Mouse (Mus musculus) G1E (cell line): Measurements from ENCODE around the gene Inhbc. TPM values are rescaled to one million over a fixed set of nuclear protein-coding genes. Genes with fewer than 3 reads are reported as not detected.

Experiments
- ATAC-seq: 2 replicates; pipeline ENCODE4 v1.8.0; 2016; ENCODE audit warnings: mild to moderate bottlenecking; ENCODE audit not compliant: insufficient number of reproducible peaks, poor library complexity, low FRiP score, severe bottlenecking; ENCODE audit errors: extremely low read depth
- DNase-seq: peaks from one replicate; pipeline ENCODE4 v3.0.0; 2012; ENCODE audit warnings: low spot score
- H3K27me3 ChIP-seq: 2 replicates; pipeline ENCODE4 v1.6.1; 2012; ENCODE audit warnings: mild to moderate bottlenecking, low read length, inconsistent platforms; ENCODE audit not compliant: insufficient read depth
- H3K36me3 ChIP-seq: replicated peaks from 2 replicates; pipeline ENCODE3; 2012; ENCODE audit warnings: mild to moderate bottlenecking, inconsistent platforms
- H3K4me1 ChIP-seq: 2 replicates; pipeline ENCODE4 v1.6.1; 2012; ENCODE audit warnings: low read depth, low read length, inconsistent platforms, mixed read lengths; ENCODE audit not compliant: insufficient read depth
- H3K4me3 ChIP-seq: 2 replicates; pipeline ENCODE4 v1.5.1; 2012; ENCODE audit warnings: low read depth, mild to moderate bottlenecking, inconsistent platforms, low read length, moderate library complexity, mixed read lengths
- H3K9me3 ChIP-seq: replicated peaks from 2 replicates; pipeline ENCODE4 v1.6.1; 2012; ENCODE audit warnings: inconsistent platforms
- CTCF ChIP-seq: IDR thresholded peaks from 2 replicates; pipeline ENCODE4 v1.5.1; 2012; ENCODE audit warnings: low read depth, low read length, inconsistent platforms, mixed read lengths
- GATA1 ChIP-seq: IDR thresholded peaks from 2 replicates; pipeline ENCODE4 v1.6.1; 2012; ENCODE audit warnings: borderline replicate concordance, low read length, inconsistent platforms, mixed read lengths
- GATA2 ChIP-seq: IDR thresholded peaks from 2 replicates; pipeline ENCODE4 v1.6.1; 2012; ENCODE audit warnings: low read depth, low read length, inconsistent platforms, borderline replicate concordance
- POLR2AphosphoS5 ChIP-seq: IDR thresholded peaks from 2 replicates; pipeline ENCODE4 v1.6.1; 2012; ENCODE audit warnings: low read depth, low read length, inconsistent platforms; ENCODE audit not compliant: insufficient replicate concordance
- TAL1 ChIP-seq: conservative IDR thresholded peaks from 2 replicates; pipeline ENCODE4 v1.6.1; 2012; ENCODE audit warnings: low read depth, low read length, inconsistent platforms, mixed read lengths
- polyA plus RNA-seq: library from polyadenylated mRNA; stranded (reverse); fragments of >175 nt; gene quantifications from 2 replicates; pipeline ENCODE4 v1.2.3, GENCODE M21; 2012
- total RNA-seq, 2 experiments: library from RNA; stranded (forward) in 1 of 2; stranded (reverse) in 1 of 2; fragments of 200-1000 nt in 1 of 2; fragments of >200 nt in 1 of 2; fragmentation: Nextera tagmentation in 1 of 2; gene quantifications; 2 replicates each; pipeline ENCODE4 v1.2.3; 2014 to 2017

The Inhbc gene
- not detected in 2 replicates for total RNA-seq (2014; fragmentation: Nextera tagmentation)
- total RNA-seq (2017), result 0.05 TPM in 1 of 2 replicates, not detected in the other
- polyA plus RNA-seq, result not detected in 2 replicates

DNA sequence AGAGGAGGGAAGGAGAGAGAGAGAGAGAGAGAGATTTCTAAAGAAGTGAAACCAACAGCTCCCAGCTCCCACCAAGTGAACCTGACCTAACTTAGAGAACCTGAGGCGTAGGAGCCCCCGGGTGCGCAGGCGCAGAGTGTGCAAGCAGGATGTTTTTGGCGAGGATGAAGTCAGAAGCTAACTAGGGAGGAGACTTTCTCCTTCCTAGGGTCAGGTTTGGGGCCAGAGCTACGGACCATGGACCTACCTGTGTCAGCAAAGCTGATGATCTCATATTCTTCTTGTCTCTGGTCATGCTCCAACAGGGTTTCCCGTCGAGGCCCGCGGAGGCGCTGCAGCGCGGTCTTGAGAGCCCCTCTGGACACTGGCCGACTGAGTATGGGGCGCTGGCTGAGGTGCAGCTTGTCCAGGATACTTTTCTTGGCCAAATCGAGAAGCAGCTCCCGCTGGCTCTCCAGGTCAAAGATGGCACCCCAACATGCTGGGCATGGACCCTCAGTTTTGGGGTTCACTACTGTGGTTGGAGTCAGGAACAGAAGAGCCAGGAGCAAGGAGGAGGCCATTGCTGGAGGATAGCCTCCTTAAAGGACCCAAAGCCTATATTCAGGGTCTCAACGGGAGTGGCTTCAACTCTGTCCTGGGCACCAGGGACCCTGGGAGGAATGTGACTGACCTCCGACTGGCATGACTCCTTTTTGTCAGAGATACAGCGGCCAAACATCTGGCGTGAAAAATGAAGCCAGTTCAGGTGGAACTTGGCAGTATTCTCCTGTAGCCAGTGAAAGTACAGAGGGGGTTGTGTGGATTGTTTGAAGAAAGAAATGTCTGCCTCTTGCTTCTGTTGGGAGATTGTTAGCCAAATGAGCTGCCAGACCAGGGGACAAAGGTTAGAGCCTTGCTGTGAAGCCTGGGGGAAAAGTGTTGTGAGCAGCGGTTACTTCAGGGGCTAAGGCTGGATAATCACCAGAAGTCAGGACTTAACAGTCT is at the start of gene Inhbc:
Gene Inhbc, minus strand, starts transcription at position 598 of the 987 bp plus-strand sequence.
- no peak for ATAC-seq
- H3K27me3 ChIP-seq, result peaks cover 28% of the 10 kb centered on the region
- peaks cover 3% of the 10 kb centered on the region; the same call in 1 of the 2 replicates for H3K4me1 ChIP-seq
- H3K36me3 ChIP-seq, result no peaks in the 10 kb centered on the region
- TF ChIP-seq CTCF (no peak), POLR2AphosphoS5 (no peak), TAL1 (no peak), GATA1 (no peak), GATA2 (no peak)
- H3K4me3 ChIP-seq, result no peak within 1 kb of the TSS
- no peaks in the 10 kb centered on the region for H3K9me3 ChIP-seq
- DNase-seq, result no peak

- Histone ChIP-seq H3K4me3 (no peak overlapping the region), H3K4me1 (no peaks in the 10 kb centered on the region), H3K9me3 (no peaks in the 10 kb centered on the region), H3K36me3 (peaks cover 55% of the 10 kb centered on the region), H3K27me3 (no peaks in the 10 kb centered on the region)
- DNase-seq (no peak), ATAC-seq (no peak)
- TF ChIP-seq CTCF, result no peak
- no peak for TF ChIP-seq POLR2AphosphoS5
- no peak for TF ChIP-seq GATA2
- no peak for TF ChIP-seq TAL1
- TF ChIP-seq GATA1, result no peak
These were observed 43.9 kb upstream of the Inhbc start for GRCm38 (mm10) chr10:127414141-127414540.

- H3K36me3 ChIP-seq, result peaks cover 55% of the 10 kb centered on the region
- DNase-seq (no peak), ATAC-seq (no peak)
- H3K4me3 ChIP-seq, result no peak overlapping the region
- no peaks in the 10 kb centered on the region for H3K9me3 ChIP-seq
- H3K4me1 ChIP-seq, result no peaks in the 10 kb centered on the region
- no peaks in the 10 kb centered on the region for H3K27me3 ChIP-seq
- TF ChIP-seq POLR2AphosphoS5 (no peak), CTCF (no peak), GATA2 (no peak), TAL1 (no peak), GATA1 (no peak)
These were observed 43.4 kb upstream of the Inhbc start for GRCm38 (mm10) chr10:127413585-127413984.

DNA sequence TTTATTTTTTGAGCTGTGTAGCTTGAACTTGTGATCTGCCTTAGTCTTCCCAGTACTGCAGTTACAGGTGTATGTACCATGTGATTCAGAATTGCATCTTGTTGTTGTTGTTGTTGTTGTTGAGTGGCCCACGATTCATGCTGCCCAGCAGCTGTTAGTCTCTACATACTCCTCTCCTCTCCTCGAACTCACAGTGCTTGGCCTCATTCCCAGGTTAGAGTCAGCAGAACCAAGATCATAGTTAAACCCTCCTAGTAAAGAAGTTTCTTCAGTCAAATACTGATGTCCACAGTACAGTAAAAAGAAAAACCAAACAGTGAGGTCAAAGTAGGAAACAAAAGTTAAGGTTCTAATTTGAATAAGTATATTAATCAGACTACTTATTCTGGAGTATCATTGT is 42.5 kb upstream of the Inhbc start:
- Histone ChIP-seq H3K27me3 (no peaks in the 10 kb centered on the region), H3K4me1 (no peaks in the 10 kb centered on the region), H3K4me3 (no peak overlapping the region), H3K9me3 (no peaks in the 10 kb centered on the region), H3K36me3 (peaks cover 56% of the 10 kb centered on the region)
- ATAC-seq, result no peak
- TF ChIP-seq GATA1 (no peak), CTCF (no peak), TAL1 (no peak), GATA2 (no peak), POLR2AphosphoS5 (no peak)
- DNase-seq, result no peak

- Histone ChIP-seq H3K27me3 (no peaks in the 10 kb centered on the region), H3K4me1 (no peaks in the 10 kb centered on the region), H3K9me3 (no peaks in the 10 kb centered on the region), H3K4me3 (no peak overlapping the region), H3K36me3 (peaks cover 59% of the 10 kb centered on the region)
- ATAC-seq (no peak), DNase-seq (no peak)
- TF ChIP-seq GATA1, result no peak
- TF ChIP-seq TAL1, result no peak
- no peak for TF ChIP-seq CTCF
- no peak for TF ChIP-seq POLR2AphosphoS5
These were observed 41.9 kb upstream of the Inhbc start for GRCm38 (mm10) chr10:127412101-127412500.

GRCm38 (mm10) chr10:127407391-127407790 is 37.2 kb upstream of the Inhbc start:
- DNase-seq (no peak), ATAC-seq (no peak)
- Histone ChIP-seq H3K4me3 (no peak overlapping the region), H3K4me1 (no peaks in the 10 kb centered on the region), H3K36me3 (peaks cover 63% of the 10 kb centered on the region), H3K27me3 (no peaks in the 10 kb centered on the region), H3K9me3 (no peaks in the 10 kb centered on the region)
- TF ChIP-seq GATA2, result no peak
